Mouse (Mus musculus) embryonic fibroblast, embryonic 13.5 days (primary cell): ENCODE measurements around the gene Fam135a.

Source experiments
- CTCF ChIP-seq: IDR thresholded peaks from 2 replicates; pipeline ENCODE4 v1.5.1; 2011; ENCODE audit warnings: mild to moderate bottlenecking, control low read depth, low read length, moderate library complexity, borderline replicate concordance; ENCODE audit not compliant: insufficient read depth
- POLR2A ChIP-seq: IDR thresholded peaks from 2 replicates; pipeline ENCODE4 v1.6.1; 2011; ENCODE audit warnings: low read depth, mild to moderate bottlenecking, control low read depth, low read length, moderate library complexity

DNA sequence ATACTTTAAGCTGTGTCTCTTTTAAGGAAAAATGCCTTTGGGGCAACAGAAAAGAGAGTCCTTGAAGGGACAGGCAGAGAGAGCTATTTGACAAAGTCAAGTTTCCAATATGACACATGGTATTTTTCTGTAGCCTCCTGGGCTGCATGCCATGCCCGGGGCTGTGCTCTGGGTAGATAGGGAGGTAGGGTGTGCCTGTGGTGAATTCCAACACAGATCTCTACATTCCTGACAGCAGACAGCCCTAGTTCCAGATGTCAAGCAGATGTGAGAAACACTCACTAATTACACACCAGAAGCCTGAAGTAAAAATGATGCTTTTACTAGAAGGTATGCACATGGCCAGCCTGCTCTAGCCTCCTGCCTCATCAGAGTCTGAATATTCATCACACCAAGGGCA is 133.9 kb downstream of the Fam135a start:
- TF ChIP-seq CTCF (no peak), POLR2A (no peak)
